Mouse (Mus musculus) forebrain, postnatal 0 days (tissue): ENCODE data around the gene Eps8. TPM values are rescaled to one million over a fixed set of nuclear protein-coding genes. Genes with fewer than 3 reads are reported as not detected.

ENCODE experiments used
- ATAC-seq: fragments of 200-750 bp; cut with Nextera tagmentation; 2 replicates; pipeline ENCODE4 v1.8.0; 2017; ENCODE audit warnings: mild to moderate bottlenecking, moderate library complexity
- DNase-seq: peaks from one replicate; pipeline ENCODE4 v3.0.0-alpha.2; 2015
- H3K27ac ChIP-seq: fragments of 300-500 bp; sonication (generic); 2 replicates; pipeline ENCODE4 v1.5.1; 2014; ENCODE audit warnings: low read depth, mild to moderate bottlenecking, antibody characterized with exemption, low read length, moderate library complexity, mixed read lengths
- H3K27me3 ChIP-seq: fragments of 300-500 bp; sonication (generic); 2 replicates; pipeline ENCODE4 v1.6.1; 2014; ENCODE audit warnings: mild to moderate bottlenecking, low read length, mixed read lengths; ENCODE audit not compliant: insufficient read depth
- H3K36me3 ChIP-seq: fragments of 300-500 bp; sonication (generic); 2 replicates; pipeline ENCODE4 v1.6.1; 2014; ENCODE audit warnings: mild to moderate bottlenecking, moderate library complexity; ENCODE audit not compliant: insufficient read depth
- H3K4me1 ChIP-seq: fragments of 300-500 bp; sonication (generic); 2 replicates; pipeline ENCODE4 v1.6.1; 2014; ENCODE audit warnings: antibody characterized with exemption; ENCODE audit not compliant: insufficient read depth
- H3K4me2 ChIP-seq: fragments of 300-500 bp; sonication (generic); 2 replicates; pipeline ENCODE4 v1.6.1; 2014; ENCODE audit warnings: low read depth, mild to moderate bottlenecking, moderate library complexity
- H3K4me3 ChIP-seq: fragments of 300-500 bp; sonication (generic); 2 replicates; pipeline ENCODE4 v1.5.1; 2014; ENCODE audit warnings: low read depth, low read length, mixed read lengths
- H3K9ac ChIP-seq: fragments of 300-500 bp; sonication (generic); 2 replicates; pipeline ENCODE4 v1.6.1; 2014; ENCODE audit warnings: mild to moderate bottlenecking
- H3K9me3 ChIP-seq: fragments of 300-500 bp; sonication (generic); 2 replicates; pipeline ENCODE4 v1.6.1; 2016; ENCODE audit warnings: low read length
- CTCF ChIP-seq: sonication (generic); IDR thresholded peaks from 2 replicates; pipeline ENCODE4 v1.5.1; 2016; ENCODE audit warnings: antibody characterized with exemption, control low read depth, low read depth
- WGBS: fragments of 180-500 bp; shearing (Covaris S2); extraction: QIAGEN DNeasy Blood & Tissue Kit; methylation state at CpG from one replicate; pipeline ENCODE4 v1.1.7; 2014; 5-methylcytosine and 5-hydroxymethylcytosine counted together
- polyA plus RNA-seq: library from polyadenylated mRNA; unstranded; fragments of >200 nt; fragmentation: Nextera tagmentation; extraction: Ambion mirVana; gene quantifications from 2 replicates; pipeline ENCODE4 v1.2.1, GENCODE M21; 2015
- total RNA-seq: library from RNA; depleted of rRNA; stranded (reverse); fragments of >200 nt; gene quantifications from 2 replicates; pipeline ENCODE4 v1.2.3, GENCODE M21; 2014

Gene Eps8
- total and polyA plus RNA-seq, 2 experiments from 2014 or later = 23.7 to 26.0 TPM

DNA sequence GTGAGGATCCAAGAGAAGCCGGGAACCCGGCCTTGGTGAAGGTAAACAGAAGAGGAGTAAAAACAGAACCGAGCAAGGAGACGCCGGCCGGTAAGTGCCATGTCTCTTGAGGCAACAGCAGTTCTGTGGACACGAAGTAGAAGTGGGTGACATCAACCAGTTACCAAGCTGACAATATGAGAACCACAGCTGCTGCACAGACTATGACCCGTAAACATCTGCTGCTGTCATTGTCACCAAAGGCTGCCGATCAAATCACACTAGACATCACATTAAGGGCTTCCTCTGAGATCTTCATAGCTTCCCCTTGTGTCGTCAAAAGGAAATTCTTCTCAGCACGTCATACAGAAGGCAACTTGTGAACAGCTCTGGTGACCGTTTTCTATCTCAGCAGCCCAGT, 21.9 kb upstream of the Eps8 start:
- Histone ChIP-seq H3K4me3 (no peak overlapping the region), H3K4me2 (no peak overlapping the region), H3K27ac (no peak overlapping the region), H3K36me3 (no peaks in the 10 kb centered on the region), H3K27me3 (no peaks in the 10 kb centered on the region), H3K9me3 (no peaks in the 10 kb centered on the region), H3K4me1 (no peaks in the 10 kb centered on the region), H3K9ac (no peak overlapping the region)
- DNase-seq (no peak), ATAC-seq (no peak)
- whole genome bisulfite sequencing = 92% methylated on average over 12 of the region's 12 CpGs
- no peak for TF ChIP-seq CTCF

- Histone ChIP-seq H3K9ac (no peak overlapping the region), H3K9me3 (no peaks in the 10 kb centered on the region), H3K27me3 (no peaks in the 10 kb centered on the region), H3K36me3 (no peaks in the 10 kb centered on the region), H3K4me2 (no peak overlapping the region), H3K27ac (no peak overlapping the region), H3K4me3 (no peak overlapping the region), H3K4me1 (no peaks in the 10 kb centered on the region)
- WGBS = 72% methylated on average over 5 of the region's 5 CpGs
- no peak for DNase-seq
- no peak for TF ChIP-seq CTCF
- no peak for ATAC-seq
Measured at GRCm38 (mm10) chr6:137675556-137675955, 20.9 kb upstream of the Eps8 start.

- ATAC-seq (no peak), DNase-seq (no peak)
- 68% methylated on average over 15 of the region's 15 CpGs for WGBS
- Histone ChIP-seq H3K27me3 (no peaks in the 10 kb centered on the region), H3K36me3 (no peaks in the 10 kb centered on the region), H3K27ac (no peak overlapping the region), H3K9me3 (no peaks in the 10 kb centered on the region), H3K4me2 (no peak overlapping the region), H3K9ac (no peak overlapping the region), H3K4me1 (no peaks in the 10 kb centered on the region), H3K4me3 (no peak overlapping the region)
- TF ChIP-seq CTCF = no peak
Measured at GRCm38 (mm10) chr6:137673301-137673700, 18.6 kb upstream of the Eps8 start.

- Histone ChIP-seq H3K36me3 (no peaks in the 10 kb centered on the region), H3K9ac (no peak overlapping the region), H3K4me3 (no peak overlapping the region), H3K4me1 (no peaks in the 10 kb centered on the region), H3K9me3 (no peaks in the 10 kb centered on the region), H3K27ac (no peak overlapping the region), H3K4me2 (no peak overlapping the region), H3K27me3 (no peaks in the 10 kb centered on the region)
- no peak for TF ChIP-seq CTCF
- DNase-seq (no peak), ATAC-seq (no peak)
- WGBS = 84% methylated on average over 10 of the region's 10 CpGs
Measured at GRCm38 (mm10) chr6:137671561-137671960, 16.9 kb upstream of the Eps8 start.

- DNase-seq (no peak), ATAC-seq (no peak)
- Histone ChIP-seq H3K4me1 (no peaks in the 10 kb centered on the region), H3K9ac (no peak overlapping the region), H3K4me3 (no peak overlapping the region), H3K4me2 (no peak overlapping the region), H3K27me3 (no peaks in the 10 kb centered on the region), H3K27ac (no peak overlapping the region), H3K36me3 (no peaks in the 10 kb centered on the region), H3K9me3 (no peaks in the 10 kb centered on the region)
- no peak for TF ChIP-seq CTCF
- 92% methylated on average over 9 of the region's 9 CpGs for WGBS
Measured at GRCm38 (mm10) chr6:137670820-137671219, 16.1 kb upstream of the Eps8 start.

DNA sequence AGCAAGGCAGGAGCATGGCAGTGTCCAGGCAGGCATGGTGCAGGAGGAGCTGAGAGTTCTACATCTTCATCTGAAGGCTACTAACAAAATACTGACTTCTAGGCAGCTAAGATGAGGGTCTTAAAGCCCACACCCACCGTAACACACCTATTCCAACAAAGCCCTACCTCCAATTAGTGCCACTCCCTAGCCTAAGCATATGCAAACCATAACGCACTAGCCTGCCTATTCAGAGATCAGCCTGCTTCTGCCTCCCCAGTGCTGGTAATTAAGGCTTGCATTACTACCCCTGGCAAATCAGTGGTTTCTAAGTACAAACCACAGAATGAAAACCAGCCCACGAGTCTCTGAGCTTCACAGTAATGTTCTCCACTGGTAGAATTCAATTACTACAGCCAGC, 15.2 kb upstream of the Eps8 start:
- H3K4me1 ChIP-seq = no peaks in the 10 kb centered on the region
- no peaks in the 10 kb centered on the region for H3K36me3 ChIP-seq
- H3K27me3 ChIP-seq = no peaks in the 10 kb centered on the region
- H3K4me2 ChIP-seq = no peak overlapping the region
- no peak overlapping the region for H3K9ac ChIP-seq
- H3K4me3 ChIP-seq = no peak overlapping the region
- H3K9me3 ChIP-seq = no peaks in the 10 kb centered on the region
- H3K27ac ChIP-seq = no peak overlapping the region
- WGBS = 91% methylated on average over 3 of the region's 3 CpGs
- no peak for TF ChIP-seq CTCF
- ATAC-seq (no peak), DNase-seq (no peak)

- Histone ChIP-seq H3K4me3 (no peak overlapping the region), H3K9ac (no peak overlapping the region), H3K36me3 (no peaks in the 10 kb centered on the region), H3K4me2 (no peak overlapping the region), H3K9me3 (no peaks in the 10 kb centered on the region), H3K27me3 (no peaks in the 10 kb centered on the region), H3K27ac (no peak overlapping the region), H3K4me1 (no peaks in the 10 kb centered on the region)
- ATAC-seq (no peak), DNase-seq (no peak)
- 82% methylated on average over 1 of the region's 1 CpGs for WGBS
- no peak for TF ChIP-seq CTCF
Measured at GRCm38 (mm10) chr6:137669433-137669832, 14.8 kb upstream of the Eps8 start.

GRCm38 (mm10) chr6:137668331-137668730, 13.7 kb upstream of the Eps8 start:
- Histone ChIP-seq H3K36me3 (no peaks in the 10 kb centered on the region), H3K27ac (no peak overlapping the region), H3K9me3 (no peaks in the 10 kb centered on the region), H3K4me2 (no peak overlapping the region), H3K9ac (no peak overlapping the region), H3K27me3 (no peaks in the 10 kb centered on the region), H3K4me3 (no peak overlapping the region), H3K4me1 (no peaks in the 10 kb centered on the region)
- TF ChIP-seq CTCF = no peak
- WGBS = 60% methylated on average over 3 of the region's 3 CpGs
- ATAC-seq = no peak
- DNase-seq = no peak
